ENCODE assay signal across 8 mouse cellular contexts in genomic region chr6:118455042-118455631, GRCm38 (mm10). TPM values are rescaled to one million over a fixed set of nuclear protein-coding genes. Genes with fewer than 3 reads are reported as not detected.
DNase-seq lines count a peak whose midpoint lies in the region; ATAC-seq and TF ChIP-seq lines count a peak whose summit lies in the region.

TSS of gene Zfp248 (minus strand) at chr6:118455528.

- H3K9me3 ChIP-seq in heart, embryonic 11.5 days (replicated peaks; ENCODE audit: control insufficient read depth, low read length) = no peaks in the 10 kb centered on the region
- no peaks in the 10 kb centered on the region for H3K9me3 ChIP-seq in kidney, embryonic 15.5 days (replicated peaks)

- peak; percentile 66; the same call in 1 of the 2 replicates for TF ChIP-seq CTCF in brain, embryonic 14.5 days (IDR thresholded peaks at IDR 0.05; ENCODE audit: borderline replicate concordance, extremely low read depth, insufficient read depth, insufficient read length)

- H3K27ac ChIP-seq in heart, embryonic 11.5 days (ENCODE audit: low read depth, low read length) = peak within 1 kb of the TSS; percentile 89
- H3K27ac ChIP-seq in kidney, embryonic 15.5 days = peak within 1 kb of the TSS; percentile 96

- peak; percentile 60 for ATAC-seq in erythroblast, adult 5-6 weeks (replicated peaks; ENCODE audit: low FRiP score, poor library complexity, severe bottlenecking)
- peak; percentile 90 for ATAC-seq in heart, embryonic 11.5 days (replicated peaks; ENCODE audit: insufficient number of reproducible peaks, low FRiP score, low TSS enrichment)
- peak; percentile 96 for ATAC-seq in kidney, embryonic 15.5 days (replicated peaks; ENCODE audit: low FRiP score)

- TF ChIP-seq POLR2A in brain, embryonic 14.5 days (IDR thresholded peaks at IDR 0.05; ENCODE audit: borderline replicate concordance, extremely low read depth, insufficient read depth, insufficient read length, poor library complexity, severe bottlenecking) = peak; percentile 49; the same call in 1 of the 2 replicates

- H3K36me3 ChIP-seq in heart, embryonic 11.5 days (ENCODE audit: control insufficient read depth, insufficient read depth, low read length) = no peaks in the 10 kb centered on the region
- H3K36me3 ChIP-seq in kidney, embryonic 15.5 days = peaks cover 6% of the 10 kb centered on the region

- H3K4me2 ChIP-seq in heart, embryonic 11.5 days = peak within 1 kb of the TSS; percentile 86
- H3K4me2 ChIP-seq in kidney, embryonic 15.5 days = peak within 1 kb of the TSS; percentile 91

- no peaks in the 10 kb centered on the region for H3K27me3 ChIP-seq in heart, embryonic 11.5 days (ENCODE audit: control insufficient read depth, insufficient read depth, low read length)
- no peaks in the 10 kb centered on the region for H3K27me3 ChIP-seq in kidney, embryonic 15.5 days

- peak within 1 kb of the TSS; percentile 92 for H3K9ac ChIP-seq in heart, embryonic 11.5 days (ENCODE audit: low read depth, low read length)
- H3K9ac ChIP-seq in kidney, embryonic 15.5 days = peak within 1 kb of the TSS; percentile 88

- H3K4me1 ChIP-seq in heart, embryonic 11.5 days (ENCODE audit: control insufficient read depth, insufficient read depth, low read length) = peaks cover 2% of the 10 kb centered on the region; the same call in 1 of the 2 replicates
- peaks cover 10% of the 10 kb centered on the region for H3K4me1 ChIP-seq in kidney, embryonic 15.5 days

- DNase-seq in CD4-positive helper T cell, adult 2 months (ENCODE audit: low read depth, low spot score) = peak; percentile 85
- DNase-seq in brain, embryonic 14.5 days (ENCODE audit: low read depth) = peak; percentile 97
- DNase-seq in liver = peak; percentile 84
- peak; percentile 30 to 50 for DNase-seq in monocyte, adult 2 months (ENCODE audit: low read depth in 1 of 2, low spot score in 2 of 2)
- DNase-seq in spleen, postnatal 14 days (ENCODE audit: low spot score in 2 of 2) = peak; percentile 21 to 58

- H3K4me3 ChIP-seq in heart, embryonic 11.5 days (ENCODE audit: low read depth, low read length) = peak within 1 kb of the TSS; percentile 80
- peak within 1 kb of the TSS; percentile 82 for H3K4me3 ChIP-seq in kidney, embryonic 15.5 days (replicated peaks)

- WGBS in heart, embryonic 11.5 days (ENCODE audit: insufficient replicate concordance) = under 1% methylated on average over 43 of the region's 43 CpGs
- WGBS in kidney, embryonic 15.5 days = under 1% methylated on average over 43 of the region's 43 CpGs

RNA-seq across cellular contexts. Expression of gene Zfp248, which starts in this region (rescaled TPM):
- polyA plus RNA-seq in brain, embryonic 14.5 days (2012; rRNA removed) = 6.0 and 9.3 TPM in 2 replicates
- not detected in 2 replicates for total RNA-seq in erythroblast, adult 5-6 weeks (2015; ENCODE audit: low replicate concordance)
- 0.56 TPM in 1 of 2 replicates, not detected in the other for total RNA-seq in erythroblast, adult 5-6 weeks (2017; ENCODE audit: low replicate concordance)
- polyA plus RNA-seq in heart, embryonic 11.5 days (2014; fragmentation: Nextera tagmentation; extraction: Ambion mirVana) = 4.9 and 5.0 TPM in 2 replicates
- 10.1 and 10.2 TPM in 2 replicates for polyA plus RNA-seq in kidney, embryonic 15.5 days (2015; fragmentation: Nextera tagmentation; extraction: Ambion mirVana)

Comparison
In these comparisons a context has a peak if more than half of its experiments do, and no peak if none do; other contexts are left out.
1. Peak in every context shown above with its lines: DNase-seq, ATAC-seq, H3K4me3 ChIP-seq and H3K27ac ChIP-seq.
2. Peak in ATAC-seq in erythroblast, adult 5-6 weeks; RNA of the gene not detected or under 1 TPM.
3. DNase-seq: peak in every context shown above with its lines; median percentile 97 in brain, embryonic 14.5 days; 85 in CD4-positive helper T cell, adult 2 months; 84 in liver; 40 in monocyte, adult 2 months; 40 in spleen, postnatal 14 days.